Comparison of ENCODE assay signal across 9 mouse cellular contexts in the genomic region with DNA sequence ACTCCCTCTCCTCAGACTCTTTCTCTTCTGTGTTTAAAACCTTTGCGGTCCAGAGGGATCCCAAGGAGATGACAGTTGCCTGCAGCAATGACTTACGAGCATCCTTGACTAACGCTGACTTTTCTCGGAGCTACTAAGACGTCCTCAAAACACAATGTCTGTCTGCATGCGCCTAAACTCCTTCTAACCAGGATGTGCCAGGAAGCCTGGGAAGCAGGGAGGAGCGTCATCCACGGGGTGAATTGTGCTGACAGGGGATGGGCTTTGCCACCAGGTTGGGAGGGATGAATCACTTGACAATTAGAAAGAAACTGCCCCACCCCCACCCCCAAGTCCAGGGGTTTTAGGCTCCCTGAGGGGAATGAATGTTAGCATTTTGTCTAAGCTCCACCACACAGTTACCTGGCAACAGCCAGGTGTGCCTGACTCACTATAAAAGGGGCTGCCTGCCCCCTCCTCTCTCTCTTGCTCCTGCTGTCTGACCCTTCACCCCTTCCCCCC. TPM values are rescaled to one million over a fixed set of nuclear protein-coding genes. Genes with fewer than 3 reads are reported as not detected.
DNase-seq lines count a peak whose midpoint lies in the region; ATAC-seq and TF ChIP-seq lines count a peak whose summit lies in the region.
"Had no signal": no experiment of that assay in that cellular context is flagged by ENCODE, and none has a peak within 500 bp of the region (broad histone marks: within the 10 kb centered on the region; RNA-seq: fewer than 3 reads in every experiment).

No protein-coding gene starts in this region.

- 34% methylated on average over 8 of the region's 8 CpGs for WGBS in lung, adult 2 months
- 11% methylated on average over 8 of the region's 8 CpGs for WGBS in embryonic facial prominence, embryonic 14.5 days
- 8% methylated on average over 8 of the region's 8 CpGs for WGBS in large intestine, adult 2 months
- 18% methylated on average over 8 of the region's 8 CpGs for WGBS in stomach, embryonic 15.5 days

- H3K36me3 ChIP-seq in embryonic facial prominence, embryonic 14.5 days (ENCODE audit: control insufficient read depth, insufficient read depth, low read length): peaks cover 5% of the 10 kb centered on the region; the same call in 1 of the 2 replicates
- no peaks in the 10 kb centered on the region for H3K36me3 ChIP-seq in stomach, embryonic 15.5 days

- ATAC-seq in embryonic facial prominence, embryonic 14.5 days (ENCODE audit: low read depth): no peak
- no peak for ATAC-seq in stomach, embryonic 15.5 days (ENCODE audit: insufficient read depth, low FRiP score, low read depth)

- H3K4me1 ChIP-seq in lung, adult 2 months (ENCODE audit: control insufficient read depth, insufficient read depth, low read length): peaks cover 6% of the 10 kb centered on the region
- H3K4me1 ChIP-seq in embryonic facial prominence, embryonic 14.5 days (ENCODE audit: control insufficient read depth, insufficient read depth, low read length): peaks cover 14% of the 10 kb centered on the region
- peaks cover 25% of the 10 kb centered on the region for H3K4me1 ChIP-seq in stomach, embryonic 15.5 days

- H3K9me3 ChIP-seq in embryonic facial prominence, embryonic 14.5 days (ENCODE audit: control insufficient read depth, low read length): no peaks in the 10 kb centered on the region
- no peaks in the 10 kb centered on the region for H3K9me3 ChIP-seq in stomach, embryonic 15.5 days

- TF ChIP-seq POLR2A in lung, adult 2 months (IDR thresholded peaks at IDR 0.05; ENCODE audit: borderline replicate concordance, extremely low read depth, low read depth, low read length): no peak

- peak overlapping the region; percentile 22 for H3K4me3 ChIP-seq in lung, adult 2 months (replicated peaks; ENCODE audit: extremely low read depth, low read depth, low read length)
- no peak overlapping the region for H3K4me3 ChIP-seq in embryonic facial prominence, embryonic 14.5 days (ENCODE audit: low read depth, low read length)
- H3K4me3 ChIP-seq in stomach, embryonic 15.5 days (replicated peaks): no peak overlapping the region

- H3K27me3 ChIP-seq in embryonic facial prominence, embryonic 14.5 days (replicated peaks; ENCODE audit: control insufficient read depth, insufficient read depth, low read length): no peaks in the 10 kb centered on the region
- no peaks in the 10 kb centered on the region for H3K27me3 ChIP-seq in stomach, embryonic 15.5 days (replicated peaks)

- no peak overlapping the region for H3K9ac ChIP-seq in embryonic facial prominence, embryonic 14.5 days (ENCODE audit: low read depth, low read length)
- no peak overlapping the region for H3K9ac ChIP-seq in stomach, embryonic 15.5 days

- TF ChIP-seq CTCF in lung, adult 2 months (IDR thresholded peaks at IDR 0.05; ENCODE audit: insufficient read depth, low read length): no peak

- H3K27ac ChIP-seq in embryonic facial prominence, embryonic 14.5 days (replicated peaks; ENCODE audit: low read depth, low read length): no peak overlapping the region
- peak overlapping the region; percentile 49 for H3K27ac ChIP-seq in stomach, embryonic 15.5 days

- DNase-seq in lung, adult 2 months: no peak
- no peak for DNase-seq in lung, adult 18-20 months
- DNase-seq in embryonic facial prominence, embryonic 14.5 days (ENCODE audit: low spot score): peak; percentile 11
- peak; percentile 35 for DNase-seq in large intestine, adult 2 months (ENCODE audit: low read depth, low spot score)
- no peak for DNase-seq in layer of hippocampus, postnatal 25 days (ENCODE audit: extremely low spot score in 1 of 2, low spot score in 1 of 2)
- no peak for DNase-seq in cerebellum, adult 11 months
- no peak for DNase-seq in spleen, postnatal 14 days (ENCODE audit: low spot score in 2 of 2)
- DNase-seq: cerebellum, postnatal 14 days had no signal

- H3K4me2 ChIP-seq in embryonic facial prominence, embryonic 14.5 days (ENCODE audit: low read depth, low read length): peak overlapping the region; percentile 1; the same call in 1 of the 2 replicates
- peak overlapping the region; percentile 30; the same call in 1 of the 2 replicates for H3K4me2 ChIP-seq in stomach, embryonic 15.5 days

RNA-seq across cellular contexts. Expression of a gene that starts 48.9 kb away (rescaled TPM):
- polyA plus RNA-seq in lung, adult 2 months (2012; rRNA removed): 83.6 and 99.1 TPM in 2 replicates
- 14.5 and 18.7 TPM in 2 replicates for polyA plus RNA-seq in embryonic facial prominence, embryonic 14.5 days (2014; fragmentation: Nextera tagmentation; extraction: Ambion mirVana)
- 295 and 341 TPM in 2 replicates for polyA plus RNA-seq in large intestine, adult 2 months (2012; rRNA removed)
- polyA plus RNA-seq in stomach, embryonic 15.5 days (2015; fragmentation: Nextera tagmentation; extraction: Ambion mirVana): 31.8 and 36.6 TPM in 2 replicates
- 10 to 100 TPM; 24.9 to 30.7 TPM for total RNA-seq in layer of hippocampus, postnatal 25 days (2021)

Comparison
In these comparisons a context has a peak if more than half of its experiments do, and no peak if none do; other contexts are left out.
1. DNase-seq: peak in embryonic facial prominence, embryonic 14.5 days (single experiment) and large intestine, adult 2 months (single experiment); none in lung, adult 2 months (single experiment), lung, adult 18-20 months (0 of 2), layer of hippocampus, postnatal 25 days (0 of 2), cerebellum, adult 11 months (single experiment) and spleen, postnatal 14 days (0 of 2).